In the genomic region with DNA sequence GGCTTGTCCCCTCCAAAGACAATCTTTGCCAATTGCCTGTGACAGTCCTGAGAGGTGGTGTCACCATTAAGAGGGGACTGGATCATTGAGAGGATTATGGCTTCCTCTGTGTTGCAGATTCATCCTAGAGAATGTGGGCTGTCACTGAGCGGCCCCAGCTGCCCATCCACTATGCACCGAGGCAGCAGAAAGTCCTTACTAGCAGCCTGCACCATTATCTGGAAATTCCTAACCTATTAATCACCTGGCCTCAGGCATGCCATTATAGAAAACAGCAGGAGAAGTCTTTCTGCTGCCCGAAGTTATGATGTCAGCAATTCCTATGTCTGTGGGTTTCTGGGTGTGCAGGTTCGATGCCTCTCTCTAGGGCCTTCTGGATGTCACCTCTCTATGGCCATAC, we compare ENCODE assay signal across 17 mouse cellular contexts. TPM values are rescaled to one million over a fixed set of nuclear protein-coding genes. Genes with fewer than 3 reads are reported as not detected.
"Had no signal": no experiment of that assay in that cellular context is flagged by ENCODE, and none has a peak within 500 bp of the region (broad histone marks: within the 10 kb centered on the region; RNA-seq: fewer than 3 reads in every experiment).

No protein-coding gene starts in this region.

- H3K27me3 ChIP-seq: liver, embryonic 13.5 days had no signal

- H3K4me3 ChIP-seq: left cerebral cortex, adult 2 months; liver, embryonic 13.5 days had no signal

- DNase-seq: layer of hippocampus, postnatal 36 days; liver, embryonic 13.5 days; lung, adult 2 months; lung, postnatal 14 days; lung, postnatal 4 days; midbrain, embryonic 14.5 days; retina, postnatal 1 day; thymus, adult 18-20 months; thymus, postnatal 36 days had no signal

- H3K27ac ChIP-seq: kidney, postnatal 0 days; left cerebral cortex, adult 2 months; liver, embryonic 13.5 days had no signal

- H3K4me1 ChIP-seq: liver, embryonic 13.5 days had no signal

- H3K36me3 ChIP-seq: liver, embryonic 13.5 days had no signal

RNA-seq across cellular contexts. Expression of a gene that starts 5.9 kb away (rescaled TPM):
- polyA plus RNA-seq: limb, embryonic 11.5 days; liver, adult 2 months; liver, embryonic 13.5 days; liver, embryonic 16.5 days; midbrain, embryonic 11.5 days; midbrain, embryonic 14.5 days; neural tube, embryonic 11.5 days; spleen, adult 2 months had no signal
